ENCODE assay signal across 34 mouse cellular contexts in genomic region chr11:76196977-76197469, GRCm38 (mm10). TPM values are rescaled to one million over a fixed set of nuclear protein-coding genes. Genes with fewer than 3 reads are reported as not detected.
DNase-seq lines count a peak whose midpoint lies in the region; ATAC-seq and TF ChIP-seq lines count a peak whose summit lies in the region.
"Had no signal": no experiment of that assay in that cellular context is flagged by ENCODE, and none has a peak within 500 bp of the region (broad histone marks: within the 10 kb centered on the region; RNA-seq: fewer than 3 reads in every experiment).

No protein-coding gene starts in this region.

- no peak overlapping the region for H3K4me2 ChIP-seq in hindbrain, postnatal 0 days (ENCODE audit: low read depth, low read length)
- no peak overlapping the region for H3K4me2 ChIP-seq in hindbrain, embryonic 14.5 days (replicated peaks)
- H3K4me2 ChIP-seq: forebrain, embryonic 13.5 days; heart, embryonic 15.5 days; hindbrain, embryonic 15.5 days; liver, embryonic 12.5 days; neural tube, embryonic 15.5 days had no signal

- no peak for TF ChIP-seq CTCF in hindbrain, postnatal 0 days (IDR thresholded peaks at IDR 0.05; ENCODE audit: low read depth)
- no peak for TF ChIP-seq CTCF in C2C12 (IDR thresholded peaks at IDR 0.05; ENCODE audit: control insufficient read depth, insufficient read depth, insufficient read length)
- no peak for TF ChIP-seq CTCF in small intestine, adult 2 months (IDR thresholded peaks at IDR 0.05; ENCODE audit: extremely low read depth, insufficient read length, insufficient replicate concordance, low read depth, low read length)

- 57% methylated on average over 8 of the region's 8 CpGs for WGBS in hindbrain, postnatal 0 days
- WGBS in hindbrain, embryonic 14.5 days, result 53% methylated on average over 8 of the region's 8 CpGs
- WGBS in small intestine, adult 2 months, result 27% methylated on average over 8 of the region's 8 CpGs

- H3K27ac ChIP-seq in hindbrain, postnatal 0 days, result 0 out of 2 replicates have a peak overlapping the region, but pooled peaks have one; percentile 26
- no peak overlapping the region; the same call in 1 of the 2 replicates for H3K27ac ChIP-seq in hindbrain, embryonic 14.5 days
- H3K27ac ChIP-seq in small intestine, adult 2 months (ENCODE audit: insufficient read depth, low read depth, low read length), result peak overlapping the region; percentile 77
- H3K27ac ChIP-seq: forebrain, embryonic 13.5 days; heart, embryonic 15.5 days; hindbrain, embryonic 15.5 days; liver, embryonic 12.5 days; macrophage; neural tube, embryonic 15.5 days had no signal

- H3K36me3 ChIP-seq in hindbrain, postnatal 0 days (ENCODE audit: insufficient read depth, low read length), result no peaks in the 10 kb centered on the region
- H3K36me3 ChIP-seq in hindbrain, embryonic 14.5 days (replicated peaks; ENCODE audit: control insufficient read depth, insufficient read depth), result no peaks in the 10 kb centered on the region
- no peaks in the 10 kb centered on the region for H3K36me3 ChIP-seq in C2C12 (ENCODE audit: control insufficient read depth, insufficient read depth)
- H3K36me3 ChIP-seq in small intestine, adult 2 months (ENCODE audit: control insufficient read depth, insufficient read depth, low read length), result no peaks in the 10 kb centered on the region
- H3K36me3 ChIP-seq: heart, embryonic 15.5 days; hindbrain, embryonic 15.5 days; liver, embryonic 12.5 days; neural tube, embryonic 15.5 days had no signal

- peaks cover 3% of the 10 kb centered on the region; the same call in 1 of the 2 replicates for H3K4me1 ChIP-seq in hindbrain, postnatal 0 days (ENCODE audit: insufficient read depth, low read length)
- no peaks in the 10 kb centered on the region for H3K4me1 ChIP-seq in hindbrain, embryonic 14.5 days (replicated peaks; ENCODE audit: control insufficient read depth, insufficient read depth, low read length)
- H3K4me1 ChIP-seq in small intestine, adult 2 months (ENCODE audit: control insufficient read depth, insufficient read depth, insufficient read length, low read length), result peaks cover 10% of the 10 kb centered on the region

- TF ChIP-seq POLR2A in small intestine, adult 2 months (IDR thresholded peaks at IDR 0.05; ENCODE audit: low read depth, low read length), result no peak

- H3K9me3 ChIP-seq in hindbrain, postnatal 0 days (ENCODE audit: low read length), result no peaks in the 10 kb centered on the region
- no peaks in the 10 kb centered on the region for H3K9me3 ChIP-seq in hindbrain, embryonic 14.5 days (ENCODE audit: control insufficient read depth, low read length)
- H3K9me3 ChIP-seq: forebrain, embryonic 13.5 days; heart, embryonic 15.5 days; hindbrain, embryonic 15.5 days; liver, embryonic 12.5 days; neural tube, embryonic 15.5 days had no signal

- no peaks in the 10 kb centered on the region for H3K79me3 ChIP-seq in C2C12 (ENCODE audit: low read depth)

- no peak for ATAC-seq in hindbrain, postnatal 0 days
- no peak for ATAC-seq in hindbrain, embryonic 14.5 days (ENCODE audit: low FRiP score)
- ATAC-seq: activated CD4-positive, CD25-positive, alpha-beta regulatory T cell, adult 4 months; forebrain, embryonic 13.5 days; liver, embryonic 12.5 days; liver, postnatal 0 days; lung, postnatal 0 days had no signal

- H3K27me3 ChIP-seq in hindbrain, postnatal 0 days (ENCODE audit: insufficient read depth, low read length), result no peaks in the 10 kb centered on the region
- H3K27me3 ChIP-seq in hindbrain, embryonic 14.5 days (ENCODE audit: control insufficient read depth, insufficient read depth, low read length), result no peaks in the 10 kb centered on the region
- no peaks in the 10 kb centered on the region for H3K27me3 ChIP-seq in C2C12 (ENCODE audit: control insufficient read depth, insufficient read depth, insufficient read length)
- H3K27me3 ChIP-seq in small intestine, adult 2 months (ENCODE audit: control insufficient read depth, insufficient read depth, low read length), result no peaks in the 10 kb centered on the region
- H3K27me3 ChIP-seq: forebrain, embryonic 13.5 days; heart, embryonic 15.5 days; hindbrain, embryonic 15.5 days; neural tube, embryonic 15.5 days had no signal

- peak overlapping the region; percentile 18 for H3ac ChIP-seq in C2C12 (ENCODE audit: control insufficient read depth, insufficient read length, low read depth)

- H3K9ac ChIP-seq in hindbrain, postnatal 0 days (replicated peaks; ENCODE audit: low read length), result 0 out of 2 replicates have a peak overlapping the region, but pooled peaks have one; percentile 9
- no peak overlapping the region for H3K9ac ChIP-seq in hindbrain, embryonic 14.5 days
- H3K9ac ChIP-seq: forebrain, embryonic 13.5 days; heart, embryonic 15.5 days; hindbrain, embryonic 15.5 days; liver, embryonic 12.5 days; liver, postnatal 0 days; neural tube, embryonic 15.5 days had no signal

- H3K79me2 ChIP-seq in C2C12 (ENCODE audit: control insufficient read depth, insufficient read depth), result no peaks in the 10 kb centered on the region

- DNase-seq in hindbrain, postnatal 0 days (ENCODE audit: low spot score), result no peak
- no peak for DNase-seq in hindbrain, embryonic 14.5 days (ENCODE audit: low spot score)
- peak; percentile 54 for DNase-seq in brain, adult 2 months (ENCODE audit: low read depth, low spot score)
- DNase-seq in spleen, adult 12 weeks (ENCODE audit: low spot score), result no peak
- DNase-seq in cerebellum, postnatal 10 days, result no peak
- no peak for DNase-seq in embryo, embryonic 9.5 days (ENCODE audit: extremely low spot score)
- DNase-seq: B cell, adult 2 months; cerebellum, adult 11 months; cerebellum, postnatal 14 days; gastrocnemius, postnatal 25 days; heart, adult 18-20 months; heart, postnatal 36 days; kidney, adult 11 months; layer of hippocampus, postnatal 36 days; left cerebral cortex, postnatal 4 days; liver, postnatal 0 days; midbrain, embryonic 14.5 days; retina, postnatal 1 day; right cerebral cortex, postnatal 14 days; thymus, postnatal 14 days had no signal

- H3K4me3 ChIP-seq in hindbrain, postnatal 0 days (ENCODE audit: low read length), result no peak overlapping the region
- H3K4me3 ChIP-seq in hindbrain, embryonic 14.5 days (replicated peaks; ENCODE audit: low read length), result no peak overlapping the region
- no peak overlapping the region for H3K4me3 ChIP-seq in C2C12 (ENCODE audit: insufficient read depth, poor library complexity, severe bottlenecking)
- H3K4me3 ChIP-seq in small intestine, adult 2 months (ENCODE audit: low read depth, low read length), result peak overlapping the region; percentile 28
- H3K4me3 ChIP-seq: forebrain, embryonic 13.5 days; heart, embryonic 15.5 days; hindbrain, embryonic 15.5 days; liver, embryonic 12.5 days; neural tube, embryonic 15.5 days had no signal

TF ChIP-seq in C2C12, 6 proteins besides CTCF, POLR2A, EP300 and RAD21:
- TF ChIP-seq MYOG (IDR thresholded peaks at IDR 0.05; ENCODE audit: control insufficient read depth, extremely low read depth, insufficient read length), result no peak
- TF ChIP-seq CEBPB (IDR thresholded peaks at IDR 0.05; ENCODE audit: low read depth), result no peak
- TF ChIP-seq MAX (IDR thresholded peaks at IDR 0.05), result no peak
- no peak for TF ChIP-seq MYOD1 (IDR thresholded peaks at IDR 0.05; ENCODE audit: control insufficient read depth, insufficient read length, low read depth)
- no peak for TF ChIP-seq FOSL1 (IDR thresholded peaks at IDR 0.05; ENCODE audit: insufficient read depth, low read length, poor library complexity, severe bottlenecking)
- TF ChIP-seq USF1 (IDR thresholded peaks at IDR 0.05; ENCODE audit: low read depth), result no peak

RNA-seq across cellular contexts. Expression of gene Fam57a, which starts 17.6 kb away (rescaled TPM):
- total RNA-seq in hindbrain, postnatal 0 days (2014; rRNA removed), result 20.1 and 30.4 TPM in 2 replicates
- 16.6 and 20.0 TPM in 2 replicates for polyA plus RNA-seq in hindbrain, postnatal 0 days (2015; fragmentation: Nextera tagmentation; extraction: Ambion mirVana)
- 29.3 and 30.1 TPM in 2 replicates for polyA plus RNA-seq in hindbrain, embryonic 14.5 days (2014; fragmentation: Nextera tagmentation; extraction: Ambion mirVana)
- 21.4 TPM for polyA plus RNA-seq in C2C12 (2012; fragmentation: generic; extraction: Trizol)
- polyA plus RNA-seq in small intestine, adult 2 months (2012; rRNA removed), result 8.9 and 13.6 TPM in 2 replicates

RNA-seq across cellular contexts. Expression of gene Vps53, which starts 17.6 kb away (rescaled TPM):
- total RNA-seq in hindbrain, postnatal 0 days (2014; rRNA removed), result 39.2 and 42.8 TPM in 2 replicates
- polyA plus RNA-seq in hindbrain, postnatal 0 days (2015; fragmentation: Nextera tagmentation; extraction: Ambion mirVana), result 58.9 and 59.0 TPM in 2 replicates
- 66.7 and 67.0 TPM in 2 replicates for polyA plus RNA-seq in hindbrain, embryonic 14.5 days (2014; fragmentation: Nextera tagmentation; extraction: Ambion mirVana)
- polyA plus RNA-seq in C2C12 (2012; fragmentation: generic; extraction: Trizol), result 29.2 TPM
- polyA plus RNA-seq in small intestine, adult 2 months (2012; rRNA removed), result 9.3 and 23.1 TPM in 2 replicates

RNA-seq across cellular contexts. Expression of gene Dbil5, which starts 20.4 kb away (rescaled TPM):
- total RNA-seq in hindbrain, postnatal 0 days (2014; rRNA removed), result not detected in 2 replicates
- 0.34 and 0.54 TPM in 2 replicates for polyA plus RNA-seq in hindbrain, postnatal 0 days (2015; fragmentation: Nextera tagmentation; extraction: Ambion mirVana)
- polyA plus RNA-seq in hindbrain, embryonic 14.5 days (2014; fragmentation: Nextera tagmentation; extraction: Ambion mirVana), result 0.62 TPM in 1 of 2 replicates, not detected in the other
- polyA plus RNA-seq in C2C12 (2012; fragmentation: generic; extraction: Trizol), result 0.46 TPM
- polyA plus RNA-seq in small intestine, adult 2 months (2012; rRNA removed), result not detected in 2 replicates
- total RNA-seq: gastrocnemius, adult 18-20 months; left cerebral cortex, postnatal 4 days; megakaryocyte-erythroid progenitor cell, adult 5-6 weeks had no signal
- polyA plus RNA-seq: activated CD4-positive, CD25-positive, alpha-beta regulatory T cell, adult 4 months; adrenal gland, adult 2 months; forebrain, embryonic 13.5 days; macrophage; spleen, adult 2 months had no signal

RNA-seq across cellular contexts. Expression of gene Gemin4, which starts 20.4 kb away (rescaled TPM):
- 14.8 and 17.4 TPM in 2 replicates for total RNA-seq in hindbrain, postnatal 0 days (2014; rRNA removed)
- 7.0 and 9.3 TPM in 2 replicates for polyA plus RNA-seq in hindbrain, postnatal 0 days (2015; fragmentation: Nextera tagmentation; extraction: Ambion mirVana)
- 13.9 and 19.7 TPM in 2 replicates for polyA plus RNA-seq in hindbrain, embryonic 14.5 days (2014; fragmentation: Nextera tagmentation; extraction: Ambion mirVana)
- polyA plus RNA-seq in C2C12 (2012; fragmentation: generic; extraction: Trizol), result 19.4 TPM
- polyA plus RNA-seq in small intestine, adult 2 months (2012; rRNA removed), result 2.6 and 3.7 TPM in 2 replicates

RNA-seq across cellular contexts. Expression of gene Mrm3, which starts 46.5 kb away (rescaled TPM):
- total RNA-seq in hindbrain, postnatal 0 days (2014; rRNA removed), result 11.9 and 19.2 TPM in 2 replicates
- polyA plus RNA-seq in hindbrain, postnatal 0 days (2015; fragmentation: Nextera tagmentation; extraction: Ambion mirVana), result 22.5 and 22.8 TPM in 2 replicates
- polyA plus RNA-seq in hindbrain, embryonic 14.5 days (2014; fragmentation: Nextera tagmentation; extraction: Ambion mirVana), result 23.3 and 25.0 TPM in 2 replicates
- polyA plus RNA-seq in C2C12 (2012; fragmentation: generic; extraction: Trizol), result 20.9 TPM
- polyA plus RNA-seq in small intestine, adult 2 months (2012; rRNA removed), result 2.5 and 3.1 TPM in 2 replicates
